Mouse (Mus musculus) left cerebral cortex, adult 9 months (tissue): Measurements from ENCODE around the gene Fam210b.

ENCODE experiments used
- DNase-seq, 2 experiments: peaks; one replicate each; pipeline ENCODE4 v3.0.0; 2022; ENCODE audit warnings: low spot score in 2 of 2

Gene Fam210b

DNA sequence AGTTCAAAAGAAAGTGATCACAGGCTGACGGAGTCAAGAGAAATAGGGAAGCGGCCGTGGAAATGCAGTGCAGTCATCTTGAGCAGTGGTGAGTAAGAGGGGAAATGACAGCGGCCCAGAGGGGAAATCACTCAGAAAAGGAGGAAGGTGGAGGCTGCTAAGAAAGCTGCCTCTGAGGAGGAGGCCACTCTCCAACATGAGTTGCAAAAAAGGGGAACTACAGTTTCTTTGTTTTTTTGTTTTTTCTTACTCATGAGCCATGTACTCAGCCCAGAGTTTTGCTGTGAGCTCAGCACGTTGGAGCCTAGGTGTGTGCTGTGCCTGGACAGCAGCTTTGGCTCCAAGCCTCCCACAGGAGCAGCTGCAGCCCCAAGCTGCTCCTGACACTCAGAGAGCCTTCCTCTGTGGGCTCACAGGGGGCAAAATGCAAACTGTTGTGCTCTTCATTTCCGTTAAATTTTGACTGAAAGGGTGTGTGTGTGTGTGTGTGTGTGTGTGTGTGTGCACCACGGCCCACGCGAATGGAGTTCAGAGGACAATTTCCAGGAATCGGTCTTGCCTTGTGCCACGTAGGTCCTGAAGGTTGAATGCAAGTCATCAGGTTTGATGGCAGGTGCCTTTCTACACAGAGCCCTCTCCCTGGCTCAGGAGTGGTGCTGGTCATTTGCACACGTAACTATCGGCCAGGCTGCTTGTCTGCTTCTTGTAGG is 55.9 kb downstream of the Fam210b start:
- peak in 1 of 2 experiments; percentile 22 for DNase-seq

DNA sequence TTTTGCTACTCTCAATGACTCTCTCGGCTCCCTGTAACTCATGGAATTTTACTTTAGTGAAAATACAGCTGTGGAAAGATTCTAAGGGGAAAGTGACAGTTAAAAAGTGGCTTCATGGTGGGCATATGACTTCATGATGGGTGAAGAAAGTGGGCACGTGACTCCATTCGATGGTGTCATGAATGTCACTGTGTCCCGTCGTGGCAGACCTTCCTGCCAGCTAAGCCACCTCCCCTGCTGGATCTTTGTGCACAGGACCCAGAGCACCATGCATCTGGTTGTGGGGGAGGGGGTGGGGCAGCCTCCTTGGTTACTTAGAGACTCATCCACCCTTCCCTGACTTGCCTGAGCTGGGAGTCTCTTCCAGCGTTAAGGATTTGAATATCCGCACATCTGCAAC is 58.9 kb downstream of the Fam210b start:
- DNase-seq = no peak

DNA sequence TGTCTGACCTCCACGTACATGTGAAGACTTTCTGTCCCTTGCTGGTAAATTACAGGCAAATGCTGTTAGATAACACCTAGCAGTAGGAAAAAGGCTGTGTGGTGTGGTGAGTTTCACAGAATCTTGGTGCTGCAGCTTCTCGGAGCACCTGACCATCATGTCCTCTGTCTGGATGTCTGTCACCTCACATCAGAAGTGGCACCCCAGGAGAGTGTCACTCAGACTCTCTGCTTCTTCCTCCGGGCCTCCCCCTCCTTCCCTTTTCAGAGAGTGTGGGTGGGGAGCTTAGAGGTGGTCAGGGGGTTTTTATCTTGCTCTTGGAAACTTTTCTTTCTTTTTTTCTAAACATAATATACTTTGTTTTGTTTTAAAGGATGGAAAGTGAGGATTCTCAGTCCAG is 59.6 kb downstream of the Fam210b start:
- DNase-seq = no peak
